Mouse (Mus musculus) liver, adult 2 months (tissue): ENCODE data around the gene Babam2.

Experiments used
- CTCF ChIP-seq: fragments of 200-500 bp; IDR thresholded peaks from 2 replicates; pipeline ENCODE4 v1.5.1; 2011; ENCODE audit warnings: low read depth, low read length, control low read depth
- POLR2A ChIP-seq: fragments of 200-500 bp; IDR thresholded peaks from 2 replicates; pipeline ENCODE4 v1.6.1; 2011; ENCODE audit warnings: low read length, control low read depth; ENCODE audit not compliant: insufficient read depth; ENCODE audit errors: extremely low read depth

- TF ChIP-seq CTCF (no peak), POLR2A (no peak)
Observed at GRCm38 (mm10) chr5:31860831-31861624, 163.5 kb downstream of the Babam2 start.
